Mouse (Mus musculus) thymus, adult 2 months (tissue): ENCODE results near the gene Adgrl3. TPM values are rescaled to one million over a fixed set of nuclear protein-coding genes. Genes with fewer than 3 reads are reported as not detected.
"Not testable (repeated sequence)": the region's sequence is repeated elsewhere in the genome, so short reads cannot be mapped to it uniquely, and the experiment has no call there.

ENCODE experiments used
- DNase-seq: peaks from one replicate; pipeline ENCODE4 v3.0.0; 2021
- H3K27ac ChIP-seq: fragments of 200-500 bp; 2 replicates; pipeline ENCODE4 v1.5.1; 2012; ENCODE audit warnings: low read length, control low read depth; ENCODE audit not compliant: control insufficient read depth, insufficient read depth
- H3K27me3 ChIP-seq: fragments of 200-500 bp; 2 replicates; pipeline ENCODE4 v1.6.1; 2012; ENCODE audit warnings: mild to moderate bottlenecking, low read length, moderate library complexity, mixed read lengths; ENCODE audit not compliant: control insufficient read depth, insufficient read depth
- H3K36me3 ChIP-seq: fragments of 200-500 bp; 2 replicates; pipeline ENCODE4 v1.6.1; 2012; ENCODE audit warnings: mild to moderate bottlenecking, low read length, moderate library complexity; ENCODE audit not compliant: control insufficient read depth, insufficient read depth
- H3K4me1 ChIP-seq: fragments of 200-500 bp; replicated peaks from 2 replicates; pipeline ENCODE4 v1.6.1; 2012; ENCODE audit warnings: low read length; ENCODE audit not compliant: control insufficient read depth, insufficient read depth
- H3K4me3 ChIP-seq: fragments of 200-500 bp; 2 replicates; pipeline ENCODE4 v1.5.1; 2012; ENCODE audit warnings: mild to moderate bottlenecking, low read length, control low read depth, moderate library complexity; ENCODE audit not compliant: control insufficient read depth, insufficient read depth
- CTCF ChIP-seq: fragments of 200-500 bp; IDR thresholded peaks from 2 replicates; pipeline ENCODE4 v1.5.1; 2012; ENCODE audit warnings: mild to moderate bottlenecking, control low read depth, low read length, moderate library complexity, borderline replicate concordance; ENCODE audit not compliant: control insufficient read depth, poor library complexity, insufficient read depth; ENCODE audit errors: extremely low read depth
- POLR2A ChIP-seq: fragments of 200-500 bp; IDR thresholded peaks from 2 replicates; pipeline ENCODE4 v1.6.1; 2012; ENCODE audit warnings: mild to moderate bottlenecking, low read length, control low read depth, moderate library complexity; ENCODE audit not compliant: control insufficient read depth, poor library complexity, insufficient read depth; ENCODE audit errors: extremely low read depth
- WGBS: fragments of 180-500 bp; shearing (Covaris S2); methylation state at CpG from one replicate; pipeline ENCODE4 v1.1.7; 2018; 5-methylcytosine and 5-hydroxymethylcytosine counted together
- polyA plus RNA-seq: library from polyadenylated mRNA; depleted of rRNA; stranded (reverse); fragments of >200 nt; gene quantifications from 2 replicates; pipeline ENCODE4 v1.2.3, GENCODE M21; 2012

Adgrl3 gene
- polyA plus RNA-seq, 1 experiment = 0.62 TPM

DNA sequence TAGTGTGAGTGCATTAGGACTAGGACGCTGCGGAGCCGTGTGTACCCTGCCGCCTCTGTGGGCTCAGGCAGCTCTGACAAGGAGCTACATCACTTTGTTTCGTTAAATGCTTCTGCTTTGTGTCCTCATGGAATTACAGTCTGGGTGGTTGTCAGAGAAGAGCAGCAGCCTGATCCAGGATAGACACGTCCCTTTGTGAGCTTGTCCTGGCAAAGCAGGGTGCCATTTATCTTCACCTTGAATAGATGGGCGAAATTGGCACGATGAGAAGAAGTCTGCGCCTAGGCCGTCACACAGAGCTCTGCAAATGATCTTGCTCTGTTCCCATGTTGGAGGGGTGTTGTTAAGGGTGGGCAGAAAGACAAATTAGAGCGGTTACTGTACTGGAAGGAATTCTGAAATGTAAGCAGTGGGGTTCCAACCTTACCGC is 504.6 kb downstream of the Adgrl3 start:
- no peaks in the 10 kb centered on the region for H3K36me3 ChIP-seq
- no peak overlapping the region for H3K27ac ChIP-seq
- H3K27me3 ChIP-seq = no peaks in the 10 kb centered on the region
- no peaks in the 10 kb centered on the region for H3K4me1 ChIP-seq
- TF ChIP-seq POLR2A (no peak), CTCF (no peak)
- WGBS = 94% methylated on average over 12 of the region's 12 CpGs
- DNase-seq = no peak
- H3K4me3 ChIP-seq = no peak overlapping the region

GRCm38 (mm10) chr5:81525326-81525725 is 505.4 kb downstream of the Adgrl3 start:
- TF ChIP-seq POLR2A = no peak
- 86% methylated on average over 2 of the region's 2 CpGs for WGBS
- H3K27me3 ChIP-seq = no peaks in the 10 kb centered on the region
- no peak overlapping the region for H3K4me3 ChIP-seq
- H3K27ac ChIP-seq = no peak overlapping the region
- no peaks in the 10 kb centered on the region for H3K36me3 ChIP-seq
- no peak for DNase-seq
- H3K4me1 ChIP-seq = no peaks in the 10 kb centered on the region

- no peak for DNase-seq
- no peaks in the 10 kb centered on the region for H3K36me3 ChIP-seq
- 90% methylated on average over 4 of the region's 4 CpGs for WGBS
- no peaks in the 10 kb centered on the region for H3K27me3 ChIP-seq
- H3K4me3 ChIP-seq = no peak overlapping the region
- TF ChIP-seq POLR2A (no peak), CTCF (no peak)
- no peaks in the 10 kb centered on the region for H3K4me1 ChIP-seq
- no peak overlapping the region for H3K27ac ChIP-seq
Observed at GRCm38 (mm10) chr5:81531639-81532038, 511.7 kb downstream of the Adgrl3 start.

DNA sequence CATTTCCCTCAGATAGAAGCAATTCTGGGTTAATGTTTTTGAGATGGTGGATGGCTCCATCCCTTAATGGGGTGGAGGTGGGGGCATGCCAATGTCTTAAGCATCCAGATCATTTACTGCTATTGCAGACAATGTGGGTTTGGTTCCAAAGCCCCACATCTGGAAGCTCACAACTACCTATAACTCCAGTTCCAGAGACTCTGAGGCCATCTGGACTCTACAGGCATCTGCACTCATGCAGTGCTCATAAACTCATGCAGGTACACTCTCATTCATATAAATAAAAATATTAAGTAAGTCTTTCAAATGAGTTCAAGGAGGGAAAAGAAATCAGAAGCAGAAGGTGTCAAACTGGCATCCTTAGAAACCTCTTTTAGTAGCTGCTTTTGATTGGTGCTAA is 530.3 kb downstream of the Adgrl3 start:
- H3K4me3 ChIP-seq = no peak overlapping the region
- H3K36me3 ChIP-seq = no peaks in the 10 kb centered on the region
- DNase-seq = no peak
- H3K27me3 ChIP-seq = no peaks in the 10 kb centered on the region
- no peak overlapping the region for H3K27ac ChIP-seq
- no peak for TF ChIP-seq POLR2A
- TF ChIP-seq CTCF = no peak
- H3K4me1 ChIP-seq = no peaks in the 10 kb centered on the region

DNA sequence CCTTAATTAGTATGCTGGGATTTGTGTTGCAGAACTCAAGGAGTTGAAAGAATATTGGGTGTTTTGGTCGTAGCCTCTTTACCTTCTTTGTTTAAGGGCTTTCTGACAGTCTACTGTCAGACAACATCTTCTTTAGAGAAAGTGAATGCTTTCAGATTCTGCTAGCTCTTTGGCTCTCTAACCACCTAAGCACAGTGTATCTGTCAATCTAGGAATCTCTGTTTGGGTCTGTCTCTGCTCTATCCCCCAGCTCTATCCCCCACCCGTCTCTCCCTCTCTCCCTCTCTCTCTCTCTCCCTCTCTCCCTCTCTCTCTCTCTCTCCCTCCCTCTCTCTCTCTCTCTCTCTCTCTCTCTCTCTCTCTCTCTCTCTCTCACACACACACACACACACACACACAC is 535.2 kb downstream of the Adgrl3 start:
- H3K36me3 ChIP-seq, H3K4me3 ChIP-seq, DNase-seq, H3K4me1 ChIP-seq, H3K27ac ChIP-seq, H3K27me3 ChIP-seq: not testable (repeated sequence)
- WGBS = 84% methylated on average over 2 of the region's 2 CpGs

DNA sequence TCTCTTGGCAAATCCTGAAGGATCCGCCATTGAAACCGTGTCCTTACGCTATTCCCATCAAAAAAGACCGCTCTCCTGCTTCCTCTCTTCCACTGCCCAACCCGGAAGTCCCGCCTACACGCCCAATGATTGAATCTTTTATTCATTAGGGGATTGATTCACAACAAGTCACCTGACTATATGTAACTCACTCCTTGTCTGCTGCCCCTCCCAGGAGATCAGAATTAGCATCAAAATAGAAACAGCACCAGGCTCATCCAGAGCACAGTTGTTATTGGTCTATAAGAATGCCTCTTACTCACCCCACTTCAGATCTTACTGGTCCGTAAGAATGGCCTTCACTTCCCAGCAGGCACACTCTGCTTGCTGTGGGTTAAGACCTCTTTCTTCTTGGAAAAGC is 536.1 kb downstream of the Adgrl3 start:
- no peaks in the 10 kb centered on the region for H3K27me3 ChIP-seq
- no peak overlapping the region for H3K4me3 ChIP-seq
- H3K27ac ChIP-seq = no peak overlapping the region
- no peaks in the 10 kb centered on the region for H3K36me3 ChIP-seq
- 88% methylated on average over 8 of the region's 8 CpGs for WGBS
- no peak for DNase-seq
- TF ChIP-seq POLR2A = no peak
- no peak for TF ChIP-seq CTCF
- H3K4me1 ChIP-seq = no peaks in the 10 kb centered on the region

DNA sequence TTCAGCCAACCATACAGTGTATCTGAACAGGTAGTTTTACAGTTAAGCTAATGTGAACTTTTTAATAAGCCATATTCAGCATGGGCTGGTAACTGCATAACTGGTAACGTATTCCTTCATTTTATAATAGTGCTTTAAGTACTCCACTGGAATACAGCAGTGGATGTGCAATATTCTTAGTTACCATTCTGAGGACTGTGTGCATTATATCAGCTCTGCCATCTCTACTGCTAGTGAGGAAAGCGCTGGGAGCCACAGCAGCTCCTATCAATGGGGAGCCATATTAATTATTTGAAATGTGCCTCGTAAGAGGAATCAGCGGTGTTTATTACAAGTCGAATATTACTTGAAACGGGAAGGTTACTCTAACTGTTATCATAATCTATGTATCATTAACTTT is 539.0 kb downstream of the Adgrl3 start:
- Histone ChIP-seq H3K27me3 (no peaks in the 10 kb centered on the region), H3K27ac (no peak overlapping the region), H3K36me3 (no peaks in the 10 kb centered on the region), H3K4me1 (no peaks in the 10 kb centered on the region), H3K4me3 (no peak overlapping the region)
- 94% methylated on average over 6 of the region's 6 CpGs for WGBS
- no peak for TF ChIP-seq POLR2A
- TF ChIP-seq CTCF = no peak
- DNase-seq = no peak
